Mouse (Mus musculus) B cell, adult 2 months (primary cell): ENCODE measurements around the gene Gm10428.

Experiments used
- DNase-seq, 2 experiments: peaks; one replicate each; pipeline ENCODE4 v3.0.0; 2022

Gene Gm10428

GRCm38 (mm10) chr11:62788935-62789616 lies 36.2 kb downstream of the Gm10428 start, which contains the start of gene Zfp286:
TSS of gene Zfp286 (minus strand) at chr11:62789462.
- peak; percentile 70 to 73 for DNase-seq

GRCm38 (mm10) chr11:62789617-62789936 lies 36.7 kb downstream of the Gm10428 start:
- no peak for DNase-seq
